Mouse (Mus musculus): ENCODE measurements around the gene Prpf40a. TPM values are rescaled to one million over a fixed set of nuclear protein-coding genes. Genes with fewer than 3 reads are reported as not detected.

The Prpf40a gene
- total and polyA plus RNA-seq, 3 experiments: 81.5 to 154 (median 91.6) TPM

Other genes starting within 250 kb of the Prpf40a start
- 29.1 and 29.3 TPM in 2 replicates for gene Arl6ip6, start 442 bp upstream of the Prpf40a start, total RNA-seq (2012; rRNA removed)
- 54.4 and 54.5 TPM in 2 replicates for gene Arl6ip6, start 442 bp upstream of the Prpf40a start, total RNA-seq (2014; rRNA removed)
- gene Arl6ip6, start 442 bp upstream of the Prpf40a start, polyA plus RNA-seq (2012; ENCODE audit: insufficient read length, low read depth): 43.7 and 47.8 TPM in 2 replicates